Mouse (Mus musculus): ENCODE data around the gene Fbxo5. TPM values are rescaled to one million over a fixed set of nuclear protein-coding genes. Genes with fewer than 3 reads are reported as not detected.

The Fbxo5 gene
- total RNA-seq, 1 experiment from 2014 or later: 5.9 TPM

GRCm38 (mm10) chr10:5798069-5798468 lies 7.3 kb downstream of the Fbxo5 start:
- ATAC-seq (replicated peaks; ENCODE audit: insufficient number of reproducible peaks, low FRiP score, low TSS enrichment, poor library complexity, severe bottlenecking): no peak

- ATAC-seq (replicated peaks; ENCODE audit: insufficient number of reproducible peaks, low FRiP score, low TSS enrichment, poor library complexity, severe bottlenecking): no peak
Measured at GRCm38 (mm10) chr10:5790657-5791056, 14.7 kb downstream of the Fbxo5 start.

- ATAC-seq (replicated peaks; ENCODE audit: insufficient number of reproducible peaks, low FRiP score, low TSS enrichment, poor library complexity, severe bottlenecking): no peak
Measured at GRCm38 (mm10) chr10:5786923-5787322, 18.5 kb downstream of the Fbxo5 start.

Other genes starting within 250 kb of the Fbxo5 start
- 2.4 TPM in 1 of 3 replicates, not detected in the others for gene Myct1, start 211.8 kb downstream of the Fbxo5 start, total RNA-seq (2017)
- gene Vip, start 166.4 kb downstream of the Fbxo5 start, total RNA-seq (2017): not detected in 3 replicates
- gene Mtrf1l, start 18.3 kb upstream of the Fbxo5 start, total RNA-seq (2017): 8.6 to 33.0 TPM (median 15.9 TPM) in 3 replicates
- not detected in 3 replicates for gene Rgs17, start 116.8 kb upstream of the Fbxo5 start, total RNA-seq (2017)